Mouse (Mus musculus) left cerebral cortex, postnatal 4 days (tissue): ENCODE results near the gene Hspa12a. TPM values are rescaled to one million over a fixed set of nuclear protein-coding genes. Genes with fewer than 3 reads are reported as not detected.
A peak's percentile ranks its signal among the peaks of the same experiment; 100 is the strongest.

Experiments
- DNase-seq: peaks from one replicate; pipeline ENCODE4 v3.0.0-alpha.2; 2022
- intact Hi-C: fragments of 180-260 bp; cut with DNase I; formaldehyde crosslinking; loops from one replicate; pipeline ENCODE4 v1.15.1; 2025
- total RNA-seq, 2 experiments: library from RNA; stranded (reverse); gene quantifications; 2 replicates each; pipeline ENCODE4 v1.2.3; 2021

Gene Hspa12a
- total RNA-seq, 2 experiments from 2014 or later: 153 to 159 TPM

- DNase-seq: no peak
- intact Hi-C loops: no loop called here
Observed at GRCm38 (mm10) chr19:58830182-58830581, 113.3 kb downstream of the Hspa12a start.

DNA sequence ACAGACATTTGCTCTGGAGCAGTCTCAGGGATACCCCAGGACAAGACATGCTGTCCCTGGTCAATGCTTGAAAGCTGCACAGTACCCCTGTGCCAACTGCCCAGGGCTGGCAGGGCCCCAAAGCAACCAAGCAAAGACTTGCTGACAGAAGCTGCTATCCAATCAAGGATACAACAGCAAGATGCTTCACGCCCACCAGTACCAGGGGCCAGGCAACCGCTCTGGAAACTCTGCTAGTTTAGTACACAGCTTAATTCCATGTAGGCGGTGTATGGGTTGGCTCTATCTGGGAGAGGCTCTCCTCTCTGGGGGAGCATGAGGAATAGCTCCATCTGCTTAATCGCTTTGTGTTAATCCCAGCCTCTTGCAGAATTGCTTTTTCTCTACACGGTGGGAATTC, 113.9 kb downstream of the Hspa12a start:
- intact Hi-C loops: no loop called here

GRCm38 (mm10) chr19:58827656-58828055, 115.8 kb downstream of the Hspa12a start:
- intact Hi-C loops: no loop called here
- DNase-seq: no peak

More for the DNA sequence above, 113.9 kb downstream of the Hspa12a start:
- peak; percentile 96 for DNase-seq

- intact Hi-C loops: loop anchor here (5.0 kb wide), 1 partner anchor 78 kb away; no protein-coding TSS in a partner anchor
- no peak for DNase-seq
Observed at GRCm38 (mm10) chr19:58824316-58824715, 119.1 kb downstream of the Hspa12a start.

DNA sequence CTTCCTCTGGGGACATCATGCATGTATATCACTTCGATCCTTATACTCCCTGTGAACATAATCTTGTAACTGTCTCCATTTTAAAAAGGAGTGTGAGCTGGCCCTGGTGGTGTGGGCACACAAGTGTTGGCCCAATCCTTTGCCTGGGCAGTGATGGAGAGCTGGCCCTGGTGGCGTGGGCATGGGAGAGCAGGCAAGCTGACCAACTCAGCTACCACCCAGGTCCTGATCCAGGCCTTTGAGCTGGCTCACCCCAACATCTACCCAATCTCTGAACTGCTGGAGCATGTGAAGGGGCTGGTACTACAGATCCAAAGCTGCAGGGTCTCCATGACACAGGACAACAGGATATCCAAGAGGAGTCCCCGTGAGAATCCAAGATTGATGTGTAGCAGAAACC, 120.2 kb downstream of the Hspa12a start:
- intact Hi-C loops: loop anchor here (5.0 kb wide), 1 partner anchor 79 kb away; no protein-coding TSS in a partner anchor
- DNase-seq: no peak

- DNase-seq: peak; percentile 86
- intact Hi-C loops: loop anchor here (5.0 kb wide), 1 partner anchor 80 kb away; no protein-coding TSS in a partner anchor
Observed at GRCm38 (mm10) chr19:58822454-58823200, 120.8 kb downstream of the Hspa12a start.

- intact Hi-C loops: no loop called here
- no peak for DNase-seq
Observed at GRCm38 (mm10) chr19:58818571-58819415, 124.7 kb downstream of the Hspa12a start.

DNA sequence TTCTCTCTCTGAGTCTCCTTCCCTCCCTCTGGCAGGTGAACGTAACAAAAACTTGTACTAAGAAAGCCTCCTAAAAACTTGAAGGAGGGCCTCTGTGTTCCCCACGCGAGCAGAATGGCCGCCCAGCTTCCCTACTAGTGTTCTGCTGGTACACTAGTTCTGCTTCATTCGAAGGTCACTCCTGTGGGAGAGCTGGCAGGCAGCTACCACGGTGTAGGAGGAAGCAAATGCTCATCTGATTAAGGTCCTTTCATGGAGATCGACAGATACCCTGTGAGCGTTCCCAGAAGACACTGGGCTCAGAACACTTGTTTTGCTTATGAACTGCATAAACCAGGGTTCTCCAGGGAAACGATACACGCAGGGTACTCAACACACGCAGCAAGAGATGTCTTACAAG, 126.1 kb downstream of the Hspa12a start:
- intact Hi-C loops: no loop called here
- no peak for DNase-seq

GRCm38 (mm10) chr19:58816453-58817041, 126.9 kb downstream of the Hspa12a start:
- DNase-seq: no peak
- intact Hi-C loops: no loop called here

DNA sequence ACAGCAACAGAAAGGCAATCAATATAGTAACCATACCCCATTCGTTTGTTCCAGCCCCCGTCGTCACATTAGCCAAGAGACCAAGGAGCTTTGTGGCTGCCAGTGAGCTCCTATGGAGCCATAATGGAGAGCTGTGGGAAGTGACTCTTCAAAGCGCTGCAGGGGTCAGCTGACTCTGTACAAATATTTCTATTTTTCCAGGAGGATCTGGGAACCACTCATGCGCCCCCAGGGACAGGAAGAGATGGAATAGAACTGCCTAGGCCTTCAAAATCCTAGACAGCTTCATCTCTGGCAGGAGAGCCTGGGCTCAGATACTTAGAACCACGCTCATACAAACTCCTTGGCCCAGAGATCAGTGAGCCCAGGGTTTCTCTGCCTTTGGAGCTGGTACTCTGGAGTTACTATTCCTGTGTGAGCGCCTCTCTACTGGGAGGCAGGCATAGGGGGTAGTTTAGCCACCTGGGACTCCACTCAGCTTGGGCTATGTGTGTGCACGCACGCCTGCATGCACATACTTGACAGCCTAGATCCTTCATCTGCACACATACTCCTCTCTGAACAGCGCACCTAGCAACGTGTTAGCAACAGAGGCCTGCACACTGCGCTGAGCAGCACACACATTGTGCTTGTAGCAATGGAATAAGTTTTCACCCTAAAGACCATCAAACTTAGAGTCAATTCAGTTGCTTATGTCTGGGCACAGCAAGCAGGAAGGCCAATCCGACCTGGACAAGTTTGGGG, 128.1 kb downstream of the Hspa12a start:
- intact Hi-C loops: no loop called here
- DNase-seq: no peak

GRCm38 (mm10) chr19:58810536-58810935, 132.9 kb downstream of the Hspa12a start:
- no peak for DNase-seq
- intact Hi-C loops: no loop called here

GRCm38 (mm10) chr19:58808864-58809263, 134.6 kb downstream of the Hspa12a start:
- intact Hi-C loops: loop anchor here (5.0 kb wide), 2 partner anchors 93 to 388 kb away; no protein-coding TSS in a partner anchor
- no peak for DNase-seq

DNA sequence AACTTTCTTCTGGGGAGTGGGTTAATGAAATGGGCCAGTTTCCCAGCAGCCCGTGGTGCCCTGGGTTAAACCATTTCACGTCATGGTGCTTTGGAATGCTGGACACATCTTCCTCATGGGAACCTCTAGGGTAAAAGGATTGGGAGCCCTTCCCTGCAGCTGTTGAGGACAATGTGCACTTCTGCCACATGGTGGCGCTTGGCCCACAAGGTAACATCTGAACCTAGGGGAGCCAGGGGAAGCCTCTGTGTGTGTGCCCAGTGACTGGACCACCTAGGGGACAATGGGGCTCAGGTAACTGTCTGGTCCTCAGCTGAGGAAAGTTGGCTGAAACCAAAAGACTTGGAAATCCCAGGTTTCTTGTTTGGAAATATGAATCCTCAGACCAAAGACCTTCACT, 137.1 kb downstream of the Hspa12a start:
- DNase-seq: peak; percentile 79
- intact Hi-C loops: loop anchor here (5.0 kb wide), 2 partner anchors 96 to 391 kb away; no protein-coding TSS in a partner anchor

GRCm38 (mm10) chr19:58805191-58805779, 138.2 kb downstream of the Hspa12a start:
- intact Hi-C loops: loop anchor here (5.0 kb wide), 2 partner anchors 97 to 392 kb away; no protein-coding TSS in a partner anchor
- DNase-seq: no peak

GRCm38 (mm10) chr19:58795114-58795669, 148.3 kb downstream of the Hspa12a start:
- peak; percentile 48 for DNase-seq
- intact Hi-C loops: no loop called here

- no peak for DNase-seq
Observed at GRCm38 (mm10) chr19:58794284-58794683, 149.2 kb downstream of the Hspa12a start, which contains the start of gene 1700019N19Rik. Gene 1700019N19Rik (minus strand): TSS chr19:58794461.

GRCm38 (mm10) chr19:58789194-58789593, 154.3 kb downstream of the Hspa12a start:
- intact Hi-C loops: no loop called here
- no peak for DNase-seq

More at GRCm38 (mm10) chr19:58794284-58794683, 149.2 kb downstream of the Hspa12a start, which contains the start of gene 1700019N19Rik:
- intact Hi-C loops: no loop called here

DNA sequence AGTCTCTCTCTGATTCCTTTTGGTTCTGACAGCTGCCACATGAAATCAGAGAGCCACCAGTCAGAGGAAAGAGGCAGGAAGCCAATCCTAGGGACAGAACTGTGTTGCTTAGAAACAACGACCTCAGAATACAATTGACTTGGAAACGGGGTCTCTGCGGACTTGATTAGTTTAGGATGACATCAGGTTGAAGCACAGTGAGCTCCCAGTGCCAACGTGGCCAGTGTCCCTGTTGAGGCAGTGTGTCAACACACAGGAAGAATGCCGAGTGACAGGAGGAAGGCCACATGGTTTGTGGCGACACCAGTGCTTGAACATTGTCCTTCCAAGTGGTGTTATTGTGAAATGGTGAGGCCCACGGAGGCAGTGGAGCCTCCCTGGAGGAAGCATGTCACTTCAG, 159.5 kb downstream of the Hspa12a start:
- DNase-seq: peak; percentile 50
- intact Hi-C loops: no loop called here

GRCm38 (mm10) chr19:58781566-58781965, 161.9 kb downstream of the Hspa12a start:
- peak; percentile 46 for DNase-seq
- intact Hi-C loops: no loop called here
